Mouse (Mus musculus): ENCODE data around the gene Gramd1a. TPM values are rescaled to one million over a fixed set of nuclear protein-coding genes. Genes with fewer than 3 reads are reported as not detected.

Gene Gramd1a
- polyA plus RNA-seq (2015; fragmentation: Nextera tagmentation; extraction: Ambion mirVana): 174 and 212 TPM in 2 replicates

DNA sequence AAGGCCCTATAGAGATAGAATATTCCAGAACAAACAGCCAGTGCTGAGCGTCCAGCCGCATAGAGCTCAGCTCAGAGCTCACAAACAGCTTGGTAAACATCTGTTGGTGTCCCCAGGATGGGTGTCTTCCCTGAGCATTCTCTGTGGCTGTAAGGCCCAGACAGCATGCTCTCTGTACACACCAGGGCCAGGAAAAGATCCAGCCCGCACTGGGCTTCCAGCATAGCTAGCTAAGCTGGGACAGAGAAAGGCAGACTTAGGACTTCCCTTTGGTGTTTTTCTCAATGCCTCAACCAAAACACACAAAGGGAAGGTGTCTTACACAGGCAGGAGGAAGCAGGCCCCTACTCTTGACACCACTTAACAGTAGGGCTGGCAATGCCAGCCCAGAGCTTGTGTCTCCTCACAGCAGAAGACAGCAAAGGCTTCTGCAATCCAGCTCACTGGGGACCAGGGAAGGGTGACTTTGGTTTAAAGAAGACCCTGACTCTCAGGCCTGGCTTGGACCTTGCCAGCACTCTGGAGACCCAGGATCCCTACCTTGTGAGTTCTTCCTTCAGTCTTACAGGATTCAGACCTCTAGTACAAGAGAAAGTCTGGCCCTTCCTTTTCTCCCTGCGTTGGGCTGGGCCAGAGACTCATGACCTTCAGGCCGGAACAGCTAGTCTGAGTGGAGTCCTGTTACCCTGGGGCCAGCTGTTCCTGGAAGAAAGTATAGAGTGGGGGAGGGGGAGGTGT, at the start of gene Gramd1a:
Gene Gramd1a, minus strand, starts transcription at position 601 of the 738 bp plus-strand sequence.
- no peak within 1 kb of the TSS for H3K27ac ChIP-seq (replicated peaks)

GRCm38 (mm10) chr7:31195591-31196307, 40.1 kb upstream of the Gramd1a start:
- Histone ChIP-seq H3K9ac (replicated peaks) (no peak overlapping the region), H3K4me1 (no peaks in the 10 kb centered on the region), H3K27ac (replicated peaks) (no peak overlapping the region), H3K27me3 (replicated peaks) (no peaks in the 10 kb centered on the region), H3K4me3 (replicated peaks) (no peak overlapping the region), H3K36me3 (no peaks in the 10 kb centered on the region), H3K9me3 (replicated peaks) (no peaks in the 10 kb centered on the region), H3K4me2 (no peak overlapping the region)
- WGBS: 85% methylated on average over 3 of the region's 3 CpGs
- ATAC-seq (ENCODE audit: low FRiP score): no peak

More for the DNA sequence above, at the start of gene Gramd1a:
- WGBS: 64% methylated on average over 5 of the region's 5 CpGs
- Histone ChIP-seq H3K9ac (replicated peaks) (no peak within 1 kb of the TSS), H3K9me3 (replicated peaks) (no peaks in the 10 kb centered on the region), H3K4me2 (no peak within 1 kb of the TSS), H3K4me1 (peaks cover 11% of the 10 kb centered on the region), H3K36me3 (no peaks in the 10 kb centered on the region), H3K27me3 (replicated peaks) (no peaks in the 10 kb centered on the region), H3K4me3 (replicated peaks) (no peak within 1 kb of the TSS)
- ATAC-seq (ENCODE audit: low FRiP score): no peak

- Histone ChIP-seq H3K36me3 (no peaks in the 10 kb centered on the region), H3K9me3 (replicated peaks) (no peaks in the 10 kb centered on the region), H3K9ac (replicated peaks) (no peak overlapping the region), H3K4me2 (no peak overlapping the region), H3K27me3 (replicated peaks) (no peaks in the 10 kb centered on the region), H3K27ac (replicated peaks) (no peak overlapping the region), H3K4me1 (no peaks in the 10 kb centered on the region), H3K4me3 (replicated peaks) (no peak overlapping the region)
- ATAC-seq (ENCODE audit: low FRiP score): no peak
- WGBS: 89% methylated on average over 4 of the region's 4 CpGs
Observed at GRCm38 (mm10) chr7:31184711-31185110, 29.0 kb upstream of the Gramd1a start.

GRCm38 (mm10) chr7:31182863-31183262, 27.2 kb upstream of the Gramd1a start:
- no peak overlapping the region for H3K9ac ChIP-seq (replicated peaks)
- peaks cover 5% of the 10 kb centered on the region; the same call in 1 of the 2 replicates for H3K27me3 ChIP-seq (replicated peaks)
- H3K4me1 ChIP-seq: no peaks in the 10 kb centered on the region
- H3K4me2 ChIP-seq: no peak overlapping the region
- no peak overlapping the region for H3K4me3 ChIP-seq (replicated peaks)
- WGBS: 61% methylated on average over 2 of the region's 2 CpGs
- no peak overlapping the region for H3K27ac ChIP-seq (replicated peaks)
- no peak for ATAC-seq (ENCODE audit: low FRiP score)
- H3K9me3 ChIP-seq (replicated peaks): no peaks in the 10 kb centered on the region
- H3K36me3 ChIP-seq: no peaks in the 10 kb centered on the region

GRCm38 (mm10) chr7:31176886-31177763, 21.4 kb upstream of the Gramd1a start:
- ATAC-seq (ENCODE audit: low FRiP score): peak; percentile 85
- Histone ChIP-seq H3K27ac (replicated peaks) (peak overlapping the region; percentile 25; the same call in 1 of the 2 replicates), H3K36me3 (no peaks in the 10 kb centered on the region), H3K4me1 (peaks cover 6% of the 10 kb centered on the region; the same call in 1 of the 2 replicates), H3K4me2 (peak overlapping the region; percentile 48), H3K4me3 (replicated peaks) (peak overlapping the region; percentile 26), H3K27me3 (replicated peaks) (peaks cover 10% of the 10 kb centered on the region; the same call in 1 of the 2 replicates), H3K9ac (replicated peaks) (0 out of 2 replicates have a peak overlapping the region, but pooled peaks have one; percentile 12), H3K9me3 (replicated peaks) (no peaks in the 10 kb centered on the region)
- WGBS: 28% methylated on average over 22 of the region's 22 CpGs

DNA sequence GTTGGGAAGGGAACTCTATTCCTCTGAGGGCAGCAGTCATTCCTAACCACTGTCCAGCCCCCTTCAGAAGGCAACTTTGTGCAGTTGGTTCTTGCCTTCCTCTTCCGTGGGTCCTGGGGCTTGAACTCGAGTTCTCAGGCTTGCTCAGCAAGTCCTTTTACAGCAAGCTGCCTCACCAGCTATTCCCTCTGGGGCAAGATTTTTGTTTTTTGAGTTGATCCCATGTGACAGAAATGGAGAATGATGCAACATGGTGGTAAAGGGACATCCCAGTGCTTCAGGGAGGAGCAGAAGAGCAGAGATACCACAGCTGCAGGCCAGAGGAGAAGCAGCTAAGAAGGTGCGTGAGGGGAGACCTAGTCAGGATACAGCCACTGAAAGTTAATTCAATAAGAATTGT, 19.4 kb upstream of the Gramd1a start:
- ATAC-seq (ENCODE audit: low FRiP score): no peak
- Histone ChIP-seq H3K27me3 (replicated peaks) (peaks cover 10% of the 10 kb centered on the region; the same call in 1 of the 2 replicates), H3K36me3 (no peaks in the 10 kb centered on the region), H3K9me3 (replicated peaks) (no peaks in the 10 kb centered on the region), H3K4me2 (no peak overlapping the region), H3K4me3 (replicated peaks) (no peak overlapping the region), H3K27ac (replicated peaks) (no peak overlapping the region), H3K9ac (replicated peaks) (no peak overlapping the region), H3K4me1 (peaks cover 6% of the 10 kb centered on the region; the same call in 1 of the 2 replicates)
- 85% methylated on average over 3 of the region's 3 CpGs for WGBS

- no peak overlapping the region for H3K27ac ChIP-seq (replicated peaks)
- 88% methylated on average over 8 of the region's 8 CpGs for WGBS
- no peaks in the 10 kb centered on the region for H3K9me3 ChIP-seq (replicated peaks)
- peaks cover 10% of the 10 kb centered on the region; the same call in 1 of the 2 replicates for H3K27me3 ChIP-seq (replicated peaks)
- no peak overlapping the region for H3K9ac ChIP-seq (replicated peaks)
- H3K4me1 ChIP-seq: peaks cover 6% of the 10 kb centered on the region; the same call in 1 of the 2 replicates
- no peaks in the 10 kb centered on the region for H3K36me3 ChIP-seq
- no peak overlapping the region for H3K4me2 ChIP-seq
- ATAC-seq (ENCODE audit: low FRiP score): no peak
- H3K4me3 ChIP-seq (replicated peaks): no peak overlapping the region
Observed at GRCm38 (mm10) chr7:31174466-31174865, 18.8 kb upstream of the Gramd1a start.

DNA sequence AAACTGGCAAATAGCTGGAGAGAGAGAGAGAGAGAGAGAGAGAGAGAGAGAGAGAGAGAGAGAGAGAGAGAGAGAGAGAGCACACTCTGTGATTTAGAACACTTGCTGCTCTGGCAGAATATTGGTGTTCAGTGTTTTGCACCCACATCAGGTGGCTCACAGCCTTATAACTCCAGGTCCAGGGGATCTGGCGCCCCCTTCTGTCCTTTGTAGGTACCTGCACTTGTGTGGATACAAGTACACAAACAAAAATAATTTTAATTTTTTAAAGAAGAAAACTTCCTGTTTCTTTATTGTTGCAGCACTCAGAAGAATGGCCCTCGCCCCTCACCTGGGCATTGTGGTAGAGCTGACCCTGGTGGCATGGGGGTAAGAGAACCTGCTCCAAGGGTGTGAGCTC, 16.5 kb upstream of the Gramd1a start:
- no peaks in the 10 kb centered on the region for H3K36me3 ChIP-seq
- no peak for ATAC-seq (ENCODE audit: low FRiP score)
- no peak overlapping the region for H3K9ac ChIP-seq (replicated peaks)
- H3K4me3 ChIP-seq (replicated peaks): no peak overlapping the region
- WGBS: 19% methylated on average over 2 of the region's 2 CpGs
- H3K4me1 ChIP-seq: peaks cover 6% of the 10 kb centered on the region; the same call in 1 of the 2 replicates
- H3K27me3 ChIP-seq (replicated peaks): no peaks in the 10 kb centered on the region
- H3K4me2 ChIP-seq: no peak overlapping the region
- no peak overlapping the region for H3K27ac ChIP-seq (replicated peaks)
- no peaks in the 10 kb centered on the region for H3K9me3 ChIP-seq (replicated peaks)

DNA sequence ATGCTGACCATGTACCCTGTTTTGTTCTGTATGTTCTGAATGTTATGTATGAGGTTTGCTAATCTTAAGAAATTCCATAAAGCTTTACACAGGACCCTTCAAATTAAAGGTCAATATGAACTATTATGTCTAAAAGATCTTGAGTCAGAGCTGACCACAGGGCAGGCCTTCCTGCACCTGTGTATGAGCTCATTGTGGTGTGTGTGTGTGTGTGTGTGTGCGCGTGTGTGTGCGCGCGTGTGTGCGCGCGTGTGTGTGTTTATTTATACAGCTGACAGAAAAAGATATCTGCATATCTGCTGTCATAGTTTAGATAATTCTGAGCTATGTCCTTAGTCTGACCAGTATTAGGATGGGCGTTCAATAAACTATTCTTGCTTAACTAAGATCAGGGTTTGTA, 14.8 kb upstream of the Gramd1a start:
- H3K27ac ChIP-seq (replicated peaks): no peak overlapping the region
- H3K9me3 ChIP-seq (replicated peaks): no peaks in the 10 kb centered on the region

GRCm38 (mm10) chr7:31168412-31168811, 12.7 kb upstream of the Gramd1a start:
- H3K4me3 ChIP-seq (replicated peaks): no peak overlapping the region
- no peak overlapping the region for H3K4me2 ChIP-seq
- no peak for ATAC-seq (ENCODE audit: low FRiP score)
- H3K9ac ChIP-seq (replicated peaks): no peak overlapping the region
- no peaks in the 10 kb centered on the region for H3K27me3 ChIP-seq (replicated peaks)
- no peaks in the 10 kb centered on the region for H3K4me1 ChIP-seq
- no peak overlapping the region for H3K27ac ChIP-seq (replicated peaks)
- no peaks in the 10 kb centered on the region for H3K36me3 ChIP-seq
- H3K9me3 ChIP-seq (replicated peaks): no peaks in the 10 kb centered on the region
- 72% methylated on average over 8 of the region's 8 CpGs for WGBS

More for the DNA sequence above, 14.8 kb upstream of the Gramd1a start:
- Histone ChIP-seq H3K4me3 (replicated peaks) (no peak overlapping the region), H3K9ac (replicated peaks) (no peak overlapping the region), H3K27me3 (replicated peaks) (no peaks in the 10 kb centered on the region), H3K4me1 (no peaks in the 10 kb centered on the region), H3K4me2 (no peak overlapping the region), H3K36me3 (no peaks in the 10 kb centered on the region)
- 97% methylated on average over 9 of the region's 9 CpGs for WGBS
- no peak for ATAC-seq (ENCODE audit: low FRiP score)

- H3K9me3 ChIP-seq (replicated peaks): no peaks in the 10 kb centered on the region
- H3K4me2 ChIP-seq: no peak overlapping the region
- H3K27ac ChIP-seq (replicated peaks): no peak overlapping the region
- H3K9ac ChIP-seq (replicated peaks): no peak overlapping the region
- WGBS: 68% methylated on average over 1 of the region's 1 CpGs
- no peak overlapping the region for H3K4me3 ChIP-seq (replicated peaks)
- no peaks in the 10 kb centered on the region for H3K27me3 ChIP-seq (replicated peaks)
- no peaks in the 10 kb centered on the region for H3K4me1 ChIP-seq
- ATAC-seq (ENCODE audit: low FRiP score): no peak
- no peaks in the 10 kb centered on the region for H3K36me3 ChIP-seq
Observed at GRCm38 (mm10) chr7:31164748-31165147, 9.1 kb upstream of the Gramd1a start.

Data from neural tube, embryonic 15.5 days (tissue).